Mouse (Mus musculus) ES-E14 (cell line): ENCODE measurements around the gene Krt82. TPM values are rescaled to one million over a fixed set of nuclear protein-coding genes. Genes with fewer than 3 reads are reported as not detected.

Experiments
- DNase-seq: peaks from one replicate; pipeline ENCODE4 v3.0.0-alpha.2; 2013; ENCODE audit warnings: low read depth, low spot score
- H3K27ac ChIP-seq: 2 replicates; pipeline ENCODE4 v1.5.1; 2012; ENCODE audit warnings: low read depth, mild to moderate bottlenecking, low read length, moderate library complexity, mixed read lengths; ENCODE audit not compliant: poor library complexity, insufficient read depth, severe bottlenecking
- H3K36me3 ChIP-seq: 2 replicates; pipeline ENCODE4 v1.6.1; 2012; ENCODE audit warnings: mild to moderate bottlenecking, low read length, moderate library complexity, mixed read lengths; ENCODE audit not compliant: control insufficient read depth, poor library complexity, insufficient read depth, severe bottlenecking
- H3K4me1 ChIP-seq, 2 experiments: fragments of 150-350 bp in 1 of 2; sonication (generic) in 1 of 2; 2 replicates each; pipeline ENCODE4 v1.6.1; 2012; ENCODE audit warnings: low read length in 2 of 2, mild to moderate bottlenecking in 1 of 2, mixed read lengths in 1 of 2; ENCODE audit not compliant: control insufficient read depth in 2 of 2, insufficient read depth in 2 of 2, poor library complexity in 1 of 2
- H3K4me3 ChIP-seq, 2 experiments: fragments of 150-350 bp in 1 of 2; sonication (generic) in 1 of 2; 2 replicates each; pipeline ENCODE4 v1.5.1; 2012; ENCODE audit warnings: low read length in 2 of 2, low read depth in 1 of 2, mild to moderate bottlenecking in 1 of 2, mixed read lengths in 1 of 2; ENCODE audit not compliant: insufficient read depth in 1 of 2, poor library complexity in 1 of 2, severe bottlenecking in 1 of 2
- H3K9ac ChIP-seq: 2 replicates; pipeline ENCODE4 v1.6.1; 2012; ENCODE audit warnings: low read depth, mild to moderate bottlenecking, low read length, mixed read lengths; ENCODE audit not compliant: poor library complexity, insufficient read depth, severe bottlenecking
- H3K9me3 ChIP-seq: fragments of 150-350 bp; sonication (generic); 2 replicates; pipeline ENCODE4 v1.6.1; 2012; ENCODE audit warnings: low read depth, mild to moderate bottlenecking, low read length; ENCODE audit not compliant: control insufficient read depth, insufficient read depth
- CHD2 ChIP-seq: IDR thresholded peaks from 2 replicates; pipeline ENCODE4 v1.6.1; 2014; ENCODE audit warnings: mild to moderate bottlenecking, low read depth, low read length, inconsistent platforms
- HCFC1 ChIP-seq: IDR thresholded peaks from 2 replicates; pipeline ENCODE4 v1.6.1; 2012; ENCODE audit warnings: low read length, inconsistent platforms, borderline replicate concordance; ENCODE audit not compliant: insufficient read depth
- MAFK ChIP-seq: IDR thresholded peaks from 2 replicates; pipeline ENCODE4 v1.6.1; 2014; ENCODE audit warnings: mild to moderate bottlenecking, low read depth, low read length, inconsistent platforms; ENCODE audit not compliant: insufficient read depth
- ZC3H11A ChIP-seq: IDR thresholded peaks from 2 replicates; pipeline ENCODE4 v1.6.1; 2012; ENCODE audit warnings: low read depth, mild to moderate bottlenecking, inconsistent platforms, low read length, borderline replicate concordance
- ZNF384 ChIP-seq: IDR thresholded peaks from 2 replicates; pipeline ENCODE4 v1.6.1; 2012; ENCODE audit warnings: low read depth, low read length, inconsistent platforms
- in situ Hi-C, 2 experiments: fragments of 600-800 bp; cut with MboI; formaldehyde crosslinking; loops; one replicate each; pipeline ENCODE4 v1.15.1; 2025; ENCODE audit warnings: low sequenced_read_pairs in 2 of 2, inconsistent platforms in 1 of 2; ENCODE audit not compliant: unreplicated experiment in 2 of 2
- total RNA-seq: library from RNA; depleted of rRNA; stranded (reverse); fragments of 300-350 nt; gene quantifications from 2 replicates; pipeline ENCODE4 v1.2.3, GENCODE M21; 2012

Gene Krt82
- total RNA-seq, 1 experiment = not detected

GRCm38 (mm10) chr15:101558034-101558646, 7.7 kb upstream of the Krt82 start:
- DNase-seq = no peak
- Histone ChIP-seq H3K9ac (no peak overlapping the region), H3K27ac (no peak overlapping the region), H3K9me3 (no peaks in the 10 kb centered on the region), H3K4me3 (no peak overlapping the region), H3K36me3 (no peaks in the 10 kb centered on the region), H3K4me1 (no peaks in the 10 kb centered on the region)
- in situ Hi-C loops = no loop called here
- TF ChIP-seq ZNF384 (no peak), CHD2 (no peak), ZC3H11A (no peak), HCFC1 (no peak), MAFK (no peak)

- DNase-seq = no peak
- Histone ChIP-seq H3K9ac (no peak overlapping the region), H3K9me3 (no peaks in the 10 kb centered on the region), H3K27ac (no peak overlapping the region), H3K4me3 (no peak overlapping the region), H3K4me1 (no peaks in the 10 kb centered on the region), H3K36me3 (no peaks in the 10 kb centered on the region)
- in situ Hi-C loops = no loop called here
- TF ChIP-seq MAFK = no peak
- TF ChIP-seq HCFC1 = no peak
- no peak for TF ChIP-seq CHD2
- TF ChIP-seq ZNF384 = no peak
- TF ChIP-seq ZC3H11A = no peak
These were observed 2.7 kb upstream of the Krt82 start for GRCm38 (mm10) chr15:101553169-101553568.

- H3K4me3 ChIP-seq = no peak overlapping the region
- H3K27ac ChIP-seq = no peak overlapping the region
- no peaks in the 10 kb centered on the region for H3K9me3 ChIP-seq
- H3K36me3 ChIP-seq = no peaks in the 10 kb centered on the region
- DNase-seq = no peak
- TF ChIP-seq ZC3H11A (no peak), ZNF384 (no peak), HCFC1 (no peak), CHD2 (no peak), MAFK (no peak)
- no peak overlapping the region for H3K9ac ChIP-seq
- in situ Hi-C loops = no loop called here
- no peaks in the 10 kb centered on the region for H3K4me1 ChIP-seq
These were observed 1.7 kb upstream of the Krt82 start for GRCm38 (mm10) chr15:101552188-101552587.

- Histone ChIP-seq H3K9ac (no peak overlapping the region), H3K4me1 (peaks cover 0 to 5% of the 10 kb centered on the region in 2 experiments; a peak in 1 of 4 replicates), H3K4me3 (no peak overlapping the region), H3K9me3 (no peaks in the 10 kb centered on the region), H3K27ac (no peak overlapping the region), H3K36me3 (no peaks in the 10 kb centered on the region)
- no peak for TF ChIP-seq CHD2
- no peak for TF ChIP-seq MAFK
- no peak for TF ChIP-seq ZC3H11A
- DNase-seq = no peak
- in situ Hi-C loops = no loop called here
These were observed 6.0 kb downstream of the Krt82 start for GRCm38 (mm10) chr15:101544478-101544877.

GRCm38 (mm10) chr15:101542543-101542942, 7.9 kb downstream of the Krt82 start:
- Histone ChIP-seq H3K36me3 (no peaks in the 10 kb centered on the region), H3K27ac (no peak overlapping the region), H3K9me3 (no peaks in the 10 kb centered on the region), H3K4me3 (no peak overlapping the region), H3K4me1 (peaks cover 0 to 5% of the 10 kb centered on the region in 2 experiments; a peak in 1 of 4 replicates), H3K9ac (no peak overlapping the region)
- in situ Hi-C loops = no loop called here
- DNase-seq = no peak
- TF ChIP-seq CHD2 (no peak), ZNF384 (no peak), MAFK (no peak), ZC3H11A (no peak), HCFC1 (no peak)
